Mouse (Mus musculus) heart, adult 2 months (tissue): Measurements from ENCODE around the gene Ano2. TPM values are rescaled to one million over a fixed set of nuclear protein-coding genes. Genes with fewer than 3 reads are reported as not detected.
A peak's percentile ranks its signal among the peaks of the same experiment; 100 is the strongest.

Experiments used
- DNase-seq, 2 experiments: peaks; one replicate each; pipeline ENCODE4 v3.0.0; 2021
- H3K27ac ChIP-seq: fragments of 200-600 bp; 2 replicates; pipeline ENCODE4 v1.8.1; 2022
- H3K27me3 ChIP-seq: fragments of 200-500 bp; 2 replicates; pipeline ENCODE4 v1.6.1; 2012; ENCODE audit warnings: mild to moderate bottlenecking, low read length, inconsistent platforms, mixed read lengths; ENCODE audit not compliant: control insufficient read depth, insufficient read depth
- H3K36me3 ChIP-seq: fragments of 200-500 bp; 2 replicates; pipeline ENCODE4 v1.6.1; 2012; ENCODE audit warnings: low read length, inconsistent platforms; ENCODE audit not compliant: control insufficient read depth, insufficient read depth
- H3K4me1 ChIP-seq: fragments of 200-500 bp; 2 replicates; pipeline ENCODE4 v1.6.1; 2011; ENCODE audit warnings: low read length; ENCODE audit not compliant: control insufficient read depth, insufficient read depth
- H3K4me3 ChIP-seq: fragments of 200-600 bp; 2 replicates; pipeline ENCODE4 v1.8.1; 2022
- H3K79me2 ChIP-seq: fragments of 200-500 bp; replicated peaks from 2 replicates; pipeline ENCODE4 v1.6.1; 2012; ENCODE audit warnings: mild to moderate bottlenecking, inconsistent platforms, low read length, moderate library complexity, mixed read lengths; ENCODE audit not compliant: control insufficient read depth, insufficient read depth
- H3K9ac ChIP-seq: fragments of 200-500 bp; 2 replicates; pipeline ENCODE4 v1.6.1; 2012; ENCODE audit warnings: low read depth, mild to moderate bottlenecking, control low read depth, inconsistent platforms, low read length, mixed read lengths
- CTCF ChIP-seq: fragments of 200-600 bp; IDR thresholded peaks from 2 replicates; pipeline ENCODE4 v1.8.1; 2022; ENCODE audit warnings: antibody characterized with exemption, mild to moderate bottlenecking, moderate library complexity
- EP300 ChIP-seq: fragments of 200-500 bp; IDR thresholded peaks from 2 replicates; pipeline ENCODE4 v1.6.1; 2011; ENCODE audit warnings: low read depth, low read length, control low read depth; ENCODE audit not compliant: insufficient read depth
- POLR2A ChIP-seq: fragments of 200-500 bp; IDR thresholded peaks from 2 replicates; pipeline ENCODE4 v1.6.1; 2011; ENCODE audit warnings: mild to moderate bottlenecking, low read depth, low read length, control low read depth; ENCODE audit not compliant: insufficient read depth
- WGBS: fragments of 180-500 bp; shearing (Covaris S2); methylation state at CpG from one replicate; pipeline ENCODE4 v1.1.7; 2018; 5-methylcytosine and 5-hydroxymethylcytosine counted together
- intact Hi-C: fragments of 180-260 bp; cut with DNase I; formaldehyde crosslinking; loops from one replicate; pipeline ENCODE4 v1.15.1; 2025
- polyA plus RNA-seq: library from polyadenylated mRNA; depleted of rRNA; stranded (reverse); fragments of >200 nt; gene quantifications from 2 replicates; pipeline ENCODE4 v1.2.3, GENCODE M21; 2012
- total RNA-seq, 2 experiments: library from RNA; stranded (reverse); gene quantifications; 2 replicates each; pipeline ENCODE4 v1.2.3; 2021

The Ano2 gene
- total and polyA plus RNA-seq, 3 experiments, result 0.08 to 0.30 TPM; not detected in 1

- H3K27me3 ChIP-seq, result no peaks in the 10 kb centered on the region
- H3K9ac ChIP-seq, result no peak overlapping the region
- DNase-seq, result peak; percentile 14 to 55
- no peaks in the 10 kb centered on the region for H3K36me3 ChIP-seq
- H3K4me1 ChIP-seq, result peaks cover 2% of the 10 kb centered on the region; the same call in 1 of the 2 replicates
- WGBS, result 11% methylated on average over 3 of the region's 3 CpGs
- TF ChIP-seq EP300, result 0 out of 2 replicates have a peak, but pooled peaks have one; percentile 52
- TF ChIP-seq POLR2A, result no peak
- peak; percentile 90 for TF ChIP-seq CTCF
- no peak overlapping the region for H3K27ac ChIP-seq
- no peaks in the 10 kb centered on the region for H3K79me2 ChIP-seq
- intact Hi-C loops, result loop anchor here (1.0 to 10.0 kb wide), 4 partner anchors 197 to 452 kb away; no protein-coding TSS in a partner anchor
- H3K4me3 ChIP-seq, result no peak overlapping the region
Measured at GRCm38 (mm10) chr6:125954965-125955364, 264.7 kb downstream of the Ano2 start.

- H3K79me2 ChIP-seq, result no peaks in the 10 kb centered on the region
- no peak overlapping the region for H3K4me3 ChIP-seq
- H3K4me1 ChIP-seq, result no peaks in the 10 kb centered on the region
- H3K9ac ChIP-seq, result no peak overlapping the region
- no peak for DNase-seq
- H3K36me3 ChIP-seq, result no peaks in the 10 kb centered on the region
- H3K27ac ChIP-seq, result no peak overlapping the region
- TF ChIP-seq POLR2A, result no peak
- intact Hi-C loops, result no loop called here
- H3K27me3 ChIP-seq, result no peaks in the 10 kb centered on the region
Measured at GRCm38 (mm10) chr6:125973551-125973950, 283.3 kb downstream of the Ano2 start.

- 49% methylated on average over 15 of the region's 15 CpGs for WGBS
- no peaks in the 10 kb centered on the region for H3K36me3 ChIP-seq
- no peak for TF ChIP-seq CTCF
- no peak for TF ChIP-seq POLR2A
- no peak for TF ChIP-seq EP300
- H3K27ac ChIP-seq, result no peak overlapping the region
- intact Hi-C loops, result no loop called here
- H3K4me3 ChIP-seq, result no peak overlapping the region
- no peak overlapping the region for H3K9ac ChIP-seq
- no peaks in the 10 kb centered on the region for H3K4me1 ChIP-seq
- no peaks in the 10 kb centered on the region for H3K27me3 ChIP-seq
- no peaks in the 10 kb centered on the region for H3K79me2 ChIP-seq
- DNase-seq, result no peak
Measured at GRCm38 (mm10) chr6:125975788-125976465, 285.7 kb downstream of the Ano2 start.

GRCm38 (mm10) chr6:125979601-125980000, 289.4 kb downstream of the Ano2 start:
- TF ChIP-seq POLR2A (no peak), EP300 (no peak), CTCF (no peak)
- Histone ChIP-seq H3K27ac (no peak overlapping the region), H3K27me3 (no peaks in the 10 kb centered on the region), H3K4me1 (no peaks in the 10 kb centered on the region), H3K4me3 (no peak overlapping the region), H3K79me2 (no peaks in the 10 kb centered on the region), H3K9ac (no peak overlapping the region), H3K36me3 (no peaks in the 10 kb centered on the region)
- intact Hi-C loops, result no loop called here
- 96% methylated on average over 5 of the region's 5 CpGs for WGBS
- no peak for DNase-seq

GRCm38 (mm10) chr6:125984050-125984449, 293.8 kb downstream of the Ano2 start:
- H3K79me2 ChIP-seq, result no peaks in the 10 kb centered on the region
- no peak overlapping the region for H3K27ac ChIP-seq
- no peak overlapping the region for H3K4me3 ChIP-seq
- H3K4me1 ChIP-seq, result no peaks in the 10 kb centered on the region
- WGBS, result 63% methylated on average over 4 of the region's 4 CpGs
- TF ChIP-seq CTCF (no peak), POLR2A (no peak), EP300 (no peak)
- intact Hi-C loops, result no loop called here
- no peaks in the 10 kb centered on the region for H3K27me3 ChIP-seq
- DNase-seq, result no peak
- H3K36me3 ChIP-seq, result no peaks in the 10 kb centered on the region
- H3K9ac ChIP-seq, result no peak overlapping the region

DNA sequence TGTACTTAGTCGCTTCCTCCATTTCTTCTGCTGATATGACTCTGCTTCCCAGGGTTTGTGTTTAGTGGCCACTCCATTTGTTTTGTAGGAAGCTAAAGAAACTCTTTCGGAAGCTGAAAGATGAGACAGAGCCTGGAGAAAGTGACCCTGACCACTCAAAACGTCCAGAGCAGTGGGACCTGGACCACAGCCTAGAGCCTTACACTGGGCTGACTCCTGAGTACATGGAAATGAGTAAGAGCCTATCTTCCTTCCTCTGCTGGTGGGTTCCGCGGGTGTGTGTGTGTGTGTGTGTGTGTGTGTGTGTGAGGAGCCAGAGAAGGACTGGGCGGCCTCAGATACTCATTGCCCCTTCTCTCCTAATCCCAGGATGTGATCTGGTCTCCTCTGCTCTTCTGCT, 302.5 kb downstream of the Ano2 start:
- Histone ChIP-seq H3K36me3 (no peaks in the 10 kb centered on the region), H3K4me3 (no peak overlapping the region), H3K27ac (no peak overlapping the region; the same call in 1 of the 2 replicates), H3K79me2 (no peaks in the 10 kb centered on the region), H3K4me1 (no peaks in the 10 kb centered on the region; the same call in 1 of the 2 replicates), H3K9ac (no peak overlapping the region), H3K27me3 (no peaks in the 10 kb centered on the region)
- 30% methylated on average over 6 of the region's 6 CpGs for WGBS
- intact Hi-C loops, result no loop called here
- no peak for TF ChIP-seq POLR2A
- TF ChIP-seq CTCF, result no peak
- no peak for TF ChIP-seq EP300
- DNase-seq, result peak in 1 of 2 experiments; percentile 34
